Mouse (Mus musculus) spleen, postnatal 14 days (tissue): Measurements from ENCODE around the gene Ncan.

Experiments used
- DNase-seq, 2 experiments: peaks; one replicate each; pipeline ENCODE4 v3.0.0; 2021 to 2022; ENCODE audit warnings: low spot score in 2 of 2

The Ncan gene

DNA sequence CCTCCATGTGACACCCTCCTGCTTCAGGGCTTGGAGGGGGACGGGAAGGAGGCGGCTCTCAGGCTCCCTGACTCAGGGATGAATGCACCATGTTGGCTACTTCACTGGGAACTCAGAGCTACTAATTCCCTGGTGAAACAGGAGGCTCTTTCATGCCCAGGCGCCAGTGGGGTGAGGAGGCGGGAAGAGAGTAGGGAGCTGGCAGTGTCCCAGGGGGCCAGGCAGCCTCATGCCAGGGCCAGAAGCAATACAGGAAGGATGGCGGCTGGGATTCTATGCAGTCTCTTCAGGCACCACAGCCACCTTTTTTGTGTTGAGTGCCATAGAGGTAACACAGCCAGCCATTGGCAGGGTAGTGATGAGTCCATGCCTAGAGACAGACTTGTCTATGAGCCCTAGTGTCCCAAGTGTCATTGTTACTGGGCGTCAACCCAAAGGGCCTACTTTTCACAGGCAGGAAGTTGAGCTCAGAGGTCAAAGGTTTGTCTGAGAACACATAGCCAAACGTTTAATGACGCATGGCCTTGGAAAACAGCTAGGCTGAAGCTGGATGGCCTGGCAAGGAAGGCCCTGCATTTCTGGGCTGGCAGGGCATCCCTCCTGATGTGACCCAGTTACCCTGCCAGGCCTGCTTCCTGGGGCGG lies 8.8 kb upstream of the Ncan start:
- DNase-seq = no peak

DNA sequence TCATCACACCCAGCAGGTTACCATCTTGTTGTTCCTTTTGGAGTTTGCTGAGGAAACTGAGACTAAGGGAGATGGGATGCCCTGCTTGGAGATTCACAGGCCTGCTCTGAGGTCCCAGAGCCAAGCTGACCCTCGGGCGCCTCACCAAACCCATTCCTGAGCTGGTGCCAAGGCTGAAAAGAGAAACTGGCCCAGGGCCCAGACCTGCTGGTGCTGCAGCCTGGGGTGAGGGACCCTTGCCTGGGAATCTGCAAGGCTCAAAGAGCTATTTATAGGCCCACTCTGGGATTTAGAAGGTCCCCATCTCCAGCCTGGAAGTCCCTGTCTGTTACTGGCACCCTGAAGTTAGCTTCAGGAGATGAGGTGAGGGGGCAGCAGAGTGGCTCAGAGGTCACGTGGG lies 7.8 kb upstream of the Ncan start:
- DNase-seq = no peak

DNA sequence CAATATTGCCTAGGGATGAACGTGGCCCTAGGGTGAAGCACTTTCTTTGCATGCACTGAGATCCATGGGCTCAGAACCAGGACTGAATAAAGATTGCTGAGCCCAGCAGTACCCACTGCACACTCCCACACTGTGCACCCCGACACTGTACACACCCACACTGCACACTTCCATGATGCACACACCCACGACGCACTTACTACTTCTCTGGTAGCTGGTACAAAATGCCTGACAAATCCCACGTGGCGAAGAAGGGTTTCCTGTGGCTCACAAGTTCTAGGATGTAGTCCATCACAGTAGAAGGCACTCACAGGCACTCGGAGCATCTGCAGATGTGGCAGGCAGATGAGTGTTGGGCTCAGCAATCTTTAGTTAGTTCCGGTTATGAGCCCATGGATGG lies 4.3 kb upstream of the Ncan start:
- DNase-seq = no peak

DNA sequence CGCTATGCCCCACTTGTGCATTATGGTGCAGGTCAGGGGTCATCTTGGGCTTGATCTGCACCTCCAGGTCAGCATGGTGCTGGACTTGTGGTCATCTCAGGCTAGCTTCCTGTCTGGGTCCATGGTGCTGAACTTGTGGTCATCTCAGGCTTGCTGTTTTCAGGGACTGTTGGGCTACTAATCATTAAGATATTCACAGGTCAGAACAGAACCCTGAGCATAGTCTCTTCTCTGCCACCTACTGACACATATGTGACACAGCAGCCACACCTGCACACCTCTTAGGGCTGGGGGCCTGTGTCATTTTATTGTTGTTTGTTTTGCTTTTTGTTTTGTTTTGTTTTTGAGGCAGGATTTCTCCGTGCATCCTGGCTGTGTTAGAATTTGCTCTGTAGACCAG lies 2.2 kb upstream of the Ncan start:
- no peak for DNase-seq

DNA sequence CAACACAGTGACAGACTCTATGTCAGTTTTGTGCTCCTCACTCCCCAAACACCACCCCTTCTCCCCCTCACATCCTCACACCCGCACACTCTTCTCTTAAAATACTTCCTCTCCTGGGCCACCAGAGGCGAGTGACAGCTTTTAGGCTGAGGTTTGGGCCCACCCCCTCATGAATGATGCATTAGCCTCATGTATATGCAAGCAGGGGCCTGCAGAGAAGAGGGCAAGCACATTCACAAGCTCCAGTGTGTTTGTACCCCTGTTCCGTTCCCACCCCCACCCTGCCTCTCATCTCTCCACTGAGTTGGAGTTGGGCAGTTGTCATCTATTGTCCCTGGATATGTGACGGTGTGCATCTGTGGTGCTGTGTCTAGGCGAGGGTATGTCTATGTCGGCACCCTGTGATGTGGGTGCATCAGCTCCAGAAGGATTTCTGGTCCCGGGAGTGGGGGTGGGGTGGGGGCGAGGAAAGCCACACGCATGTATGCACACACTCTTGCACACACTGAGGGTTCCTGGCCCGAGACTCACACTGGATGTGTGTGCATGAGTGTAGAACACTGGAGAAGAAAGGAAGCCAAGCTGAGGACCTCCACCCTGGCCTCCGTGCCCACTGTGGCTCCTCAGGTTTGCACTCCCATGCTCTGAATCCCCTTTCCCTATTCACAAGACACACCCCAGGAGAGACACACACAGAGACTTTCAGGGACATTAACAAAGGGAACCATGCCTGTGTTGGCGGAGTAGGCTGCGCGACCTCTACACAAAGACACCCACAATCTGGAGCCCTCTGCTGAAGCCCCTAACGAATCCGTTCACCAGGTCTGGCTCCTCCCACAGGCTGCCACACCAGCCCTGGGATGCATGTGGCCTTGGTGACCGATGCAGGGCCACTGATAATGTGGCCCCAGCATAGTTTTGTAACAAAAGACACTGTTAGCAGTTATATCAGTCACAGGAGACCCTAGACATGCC lies 1.7 kb downstream of the Ncan start:
- no peak for DNase-seq

DNA sequence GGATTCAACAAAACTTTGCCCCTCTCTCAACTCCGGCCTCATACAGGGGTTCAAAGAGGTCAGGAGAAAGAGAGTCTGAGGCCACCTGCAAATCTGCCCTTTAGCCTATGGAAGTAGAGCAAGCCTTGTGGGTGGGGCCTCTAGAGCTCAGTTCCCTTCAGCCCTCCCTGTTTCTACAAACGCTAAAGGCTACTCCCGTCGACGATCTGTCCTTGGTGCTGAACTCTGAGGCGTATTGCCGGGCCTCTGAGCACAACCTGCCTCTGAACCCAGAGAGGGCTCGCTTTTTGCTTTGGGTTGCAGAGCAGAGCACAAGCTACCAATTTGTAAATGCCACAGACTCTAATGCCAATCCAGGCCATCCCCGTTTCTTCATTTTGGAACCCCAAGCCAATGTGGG lies 3.1 kb downstream of the Ncan start:
- DNase-seq = peak in 1 of 2 experiments; percentile 25

DNA sequence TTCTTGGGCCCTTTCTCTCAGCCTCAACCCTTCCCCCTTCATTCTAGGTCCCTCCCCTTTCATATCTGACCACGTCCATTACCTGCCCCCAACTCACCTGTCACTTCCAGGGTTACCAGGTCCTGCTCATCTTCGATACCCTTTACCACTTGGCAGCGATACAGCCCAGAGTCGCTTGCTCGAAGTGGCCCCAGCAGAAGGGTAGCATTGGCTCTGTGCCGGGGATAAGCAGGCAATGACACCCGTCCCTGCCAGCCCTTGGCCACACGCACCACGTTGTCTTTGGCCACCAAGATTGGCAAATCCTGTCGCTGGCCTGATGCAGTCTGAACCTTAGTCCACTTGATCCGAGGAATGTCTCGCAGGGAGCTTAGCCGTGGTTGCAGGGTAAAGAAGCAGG lies 5.8 kb downstream of the Ncan start:
- no peak for DNase-seq

DNA sequence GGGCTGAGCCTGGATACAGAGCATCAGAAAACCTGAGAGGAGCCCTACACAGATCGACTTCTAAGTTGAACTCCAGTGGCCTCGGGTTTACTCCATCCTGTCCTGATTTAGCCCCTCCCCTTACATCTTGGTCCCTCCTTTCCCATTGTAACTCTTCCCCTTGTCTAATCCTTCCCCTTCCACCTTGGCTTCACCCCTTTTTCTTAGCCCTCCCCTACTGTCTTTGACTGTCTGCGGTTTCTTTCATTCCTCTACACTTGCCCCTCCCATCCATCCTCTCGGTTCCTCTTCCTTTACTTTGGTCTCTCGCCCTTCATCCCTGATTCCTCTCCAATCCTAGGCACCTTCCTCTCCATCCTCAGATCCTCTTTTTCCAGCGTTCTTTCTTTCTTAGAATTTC lies 6.2 kb downstream of the Ncan start:
- DNase-seq = no peak

DNA sequence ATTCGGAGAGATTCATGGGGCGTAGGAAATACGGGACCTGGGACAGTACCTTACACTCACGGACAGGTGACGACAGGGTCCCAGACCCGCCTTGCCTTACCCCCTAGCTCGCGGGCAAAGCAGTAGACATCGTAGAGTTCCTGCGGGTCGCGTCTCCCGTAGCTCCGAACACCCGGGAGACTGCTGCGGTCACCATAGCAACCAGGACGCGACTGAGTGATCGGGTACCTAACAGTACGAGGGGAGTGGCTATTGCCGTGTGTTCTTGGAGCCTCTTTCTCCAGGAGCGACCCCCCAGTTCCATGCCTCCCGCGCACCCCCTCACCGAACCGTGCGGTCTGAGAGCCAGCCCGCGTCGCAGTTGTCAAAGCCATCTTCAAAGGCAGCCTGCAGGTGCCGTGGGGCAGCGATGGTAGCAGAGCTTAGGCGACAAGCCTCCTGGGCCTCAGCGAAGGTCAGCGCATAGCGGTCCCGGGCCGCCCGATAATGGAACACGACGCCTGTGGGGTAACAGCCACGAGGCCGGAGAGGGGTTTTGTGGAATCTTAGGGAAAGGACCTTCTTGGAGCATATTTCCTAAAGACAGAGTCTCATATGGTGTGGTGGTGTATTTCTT lies 8.2 kb downstream of the Ncan start:
- no peak for DNase-seq

DNA sequence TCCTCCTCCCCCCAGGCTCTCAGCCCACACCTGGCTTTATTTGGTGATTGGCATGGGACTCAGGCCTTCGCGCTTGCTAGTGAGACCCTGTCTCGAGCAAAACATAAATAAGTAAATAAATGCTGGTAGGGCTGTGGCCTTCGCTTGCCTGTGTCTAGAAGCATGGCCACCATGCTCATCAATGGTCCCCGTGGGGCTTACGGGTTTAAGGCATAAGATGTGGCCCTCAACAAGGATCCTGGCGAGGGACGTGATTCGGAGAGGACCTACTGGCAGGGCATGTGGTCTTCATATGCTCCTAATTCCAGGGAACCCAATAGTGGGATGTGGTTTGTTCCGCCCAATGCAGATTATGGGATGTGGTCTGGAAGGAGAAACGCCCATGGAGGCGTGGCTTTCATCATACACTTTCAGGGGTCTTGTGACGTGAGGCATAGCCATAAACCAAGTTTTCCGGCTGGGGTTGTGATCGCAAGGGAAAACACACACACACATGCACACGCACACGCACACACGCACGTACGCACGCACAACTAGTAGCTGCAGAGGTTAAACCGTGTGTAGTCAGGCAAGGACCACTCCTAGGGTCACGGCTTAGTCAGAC lies 9.4 kb downstream of the Ncan start:
- DNase-seq = no peak

DNA sequence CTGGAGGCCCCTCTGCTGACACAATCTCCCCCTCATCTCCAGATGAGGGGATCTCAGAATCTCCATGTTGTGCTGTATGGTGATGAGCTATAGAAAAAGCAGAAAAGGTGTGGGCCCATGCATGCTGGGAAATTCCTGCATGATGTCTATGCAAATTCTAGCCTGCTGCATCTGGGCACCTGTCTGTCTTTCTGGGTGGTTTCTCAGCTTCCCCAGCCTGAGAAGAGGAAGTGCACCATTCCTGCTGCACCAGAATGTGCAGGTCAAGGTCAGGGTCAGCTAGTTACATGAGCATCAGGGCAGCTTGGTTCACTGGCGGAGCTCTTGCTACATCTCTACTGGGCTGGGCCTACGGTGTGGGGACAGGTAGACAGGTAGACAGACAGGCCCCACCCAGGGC lies 10.2 kb downstream of the Ncan start:
- DNase-seq = no peak

DNA sequence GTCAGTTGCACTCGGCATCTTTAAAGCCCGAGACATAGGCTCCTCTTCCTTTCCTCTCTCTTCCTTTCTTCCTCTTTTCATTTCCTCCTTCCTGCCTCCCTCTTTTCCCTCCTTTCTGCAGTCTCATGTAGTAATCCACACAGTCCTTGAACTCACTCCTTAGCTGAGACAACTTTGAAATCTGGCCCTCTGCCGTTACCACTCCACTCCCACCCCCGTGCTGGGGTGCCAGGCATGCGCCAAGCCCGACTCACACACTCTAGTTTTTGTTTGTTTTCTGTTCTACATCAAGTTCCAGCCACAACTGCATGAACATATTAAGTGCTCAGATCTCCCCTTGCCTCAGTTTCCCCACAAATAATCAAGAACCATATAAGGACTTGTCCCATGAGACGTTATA lies 15.8 kb downstream of the Ncan start:
- no peak for DNase-seq

DNA sequence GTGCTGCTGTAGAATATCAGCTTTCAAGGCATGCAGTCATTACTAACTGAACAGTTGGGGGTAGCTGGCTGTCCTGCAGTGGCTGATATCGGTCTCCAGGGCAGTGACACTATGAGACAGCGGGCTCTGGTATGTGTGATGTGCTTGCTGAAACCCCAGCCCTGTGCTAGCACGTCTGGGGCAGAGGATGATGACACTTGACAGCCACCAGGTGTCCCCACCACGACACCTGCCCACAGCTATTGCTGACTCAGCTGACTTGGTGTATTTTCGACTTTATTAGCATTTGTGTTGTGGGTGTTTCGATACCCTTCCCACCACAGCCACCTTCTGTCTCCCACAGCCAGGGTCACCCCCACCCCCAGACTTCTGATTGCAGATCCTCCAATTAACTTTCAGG lies 16.2 kb downstream of the Ncan start:
- DNase-seq = peak; percentile 21 to 35

DNA sequence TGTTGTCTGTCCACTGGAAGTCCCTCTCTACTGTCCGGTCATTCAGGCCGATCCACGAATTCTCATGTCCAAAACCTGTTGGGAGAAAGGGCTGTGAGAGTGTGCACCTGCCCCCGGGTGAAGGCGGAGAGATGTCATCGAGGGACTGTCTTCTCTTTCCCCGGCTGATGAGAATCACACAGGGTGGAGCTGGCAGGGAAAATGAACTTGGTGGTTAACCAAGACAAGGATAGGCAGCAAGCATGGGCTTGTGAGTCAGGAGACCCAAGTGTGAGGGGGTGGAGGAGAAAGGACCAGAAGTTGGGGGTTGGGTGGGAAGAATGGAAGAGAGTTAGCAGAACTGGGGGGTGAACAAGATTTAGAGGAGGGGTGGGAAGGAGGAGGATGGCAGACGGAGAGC lies 20.4 kb downstream of the Ncan start:
- no peak for DNase-seq

DNA sequence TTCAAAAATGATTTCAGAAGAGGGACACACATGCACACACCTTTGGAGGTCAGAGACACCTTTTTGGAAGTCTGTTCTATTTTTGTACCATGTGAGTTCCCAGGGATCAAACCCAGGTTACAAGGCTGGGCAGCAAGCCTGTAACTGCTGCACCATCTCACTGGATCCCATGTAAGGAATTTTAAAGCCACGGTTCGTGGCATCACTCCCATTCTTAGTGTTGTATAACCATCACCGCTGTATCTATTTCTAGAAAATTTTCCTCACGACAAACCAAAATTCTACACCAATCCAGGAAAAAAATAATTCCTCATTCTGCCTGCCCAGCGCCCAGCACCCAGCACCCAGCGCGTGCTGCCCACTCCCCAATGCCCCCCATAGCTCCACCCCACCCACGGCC lies 21.4 kb downstream of the Ncan start:
- DNase-seq = no peak

DNA sequence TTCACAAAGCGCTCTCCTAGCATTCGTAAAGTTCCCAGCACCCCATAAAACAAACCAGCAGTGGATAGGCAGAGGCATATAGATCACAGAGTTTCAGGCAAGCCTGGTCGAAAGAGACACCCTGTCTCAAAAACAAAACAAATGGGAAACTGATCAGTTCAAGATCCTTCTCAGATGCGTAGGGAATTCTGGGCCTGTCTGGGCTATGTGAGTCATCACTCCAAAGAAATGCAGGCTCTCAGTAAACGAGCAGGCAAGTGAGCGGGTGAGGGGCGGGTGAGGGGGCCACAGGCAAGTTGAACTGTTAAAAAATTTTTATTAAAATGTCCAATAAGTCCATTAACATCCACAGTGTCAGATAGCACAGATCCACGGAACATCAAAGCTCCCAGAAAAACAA lies 27.9 kb downstream of the Ncan start:
- no peak for DNase-seq

DNA sequence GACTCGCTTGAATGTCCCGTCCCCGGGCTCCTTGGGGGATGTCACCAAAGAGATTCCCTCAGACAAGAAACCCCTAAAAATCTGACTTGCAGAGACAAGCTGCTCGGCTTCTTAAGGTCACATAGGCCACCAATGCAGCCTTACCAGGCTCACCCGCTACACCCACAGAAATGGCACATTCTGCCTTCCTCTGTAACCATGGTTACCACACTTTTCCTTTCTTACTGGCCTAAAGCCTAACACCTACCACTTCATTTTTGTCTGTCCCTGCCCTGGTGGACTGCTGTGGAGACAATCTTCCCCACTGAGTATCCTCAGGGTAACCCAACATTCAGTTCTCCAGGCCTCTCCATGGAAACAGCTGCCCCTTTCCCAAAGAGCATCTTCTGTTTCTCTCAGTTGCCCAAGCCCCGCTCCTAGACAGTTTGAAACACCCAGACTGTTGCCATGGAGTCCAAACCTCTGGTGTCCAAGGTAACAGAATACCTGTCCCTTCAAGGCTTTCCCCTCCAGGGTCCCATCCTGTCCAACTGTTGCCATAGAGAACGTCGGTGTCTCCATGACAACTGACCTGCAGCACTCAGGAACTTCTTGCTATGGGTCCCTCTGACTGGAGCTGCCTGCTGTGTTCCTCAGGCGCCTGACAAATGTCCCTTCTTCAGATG lies 31.2 kb downstream of the Ncan start:
- DNase-seq = no peak

DNA sequence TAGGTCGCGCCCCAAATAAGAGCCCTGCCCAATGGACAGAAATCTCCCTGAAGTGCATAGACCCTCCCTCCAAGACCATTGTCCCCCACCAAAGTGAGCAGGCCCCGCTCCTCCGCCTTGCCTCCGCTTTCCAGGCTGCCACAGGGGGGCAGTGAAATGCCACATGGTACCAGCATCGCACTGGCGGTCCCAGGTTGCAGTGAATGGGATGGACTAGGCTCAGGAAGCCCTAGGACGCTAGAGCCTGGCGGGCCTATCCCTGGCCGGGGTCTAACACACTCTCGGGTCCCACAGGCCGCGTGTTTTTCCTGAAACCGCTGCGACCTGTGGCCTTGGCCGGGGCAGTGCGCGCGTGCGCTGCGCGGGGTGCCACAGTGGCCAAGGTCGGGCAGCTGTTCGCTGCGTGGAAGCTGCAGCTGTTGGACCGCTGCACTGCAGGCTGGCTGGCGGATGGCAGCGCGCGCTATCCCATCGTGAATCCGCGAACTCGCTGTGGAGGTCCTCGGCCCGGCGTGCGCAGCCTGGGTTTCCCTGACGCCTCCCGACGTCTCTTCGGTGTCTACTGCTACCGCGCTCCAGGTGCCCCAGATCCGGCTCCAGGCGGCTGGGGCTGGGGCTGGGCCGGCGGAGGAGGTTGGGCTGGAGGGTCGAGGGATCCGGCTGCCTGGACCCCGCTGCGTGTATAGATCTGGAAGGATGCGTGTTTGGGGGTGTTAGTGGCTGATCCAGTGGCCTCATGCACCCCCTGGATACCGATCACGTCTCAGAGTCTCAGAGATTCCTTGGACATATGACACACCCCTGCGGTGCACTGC lies 32.6 kb downstream of the Ncan start:
- DNase-seq = peak in 1 of 2 experiments; percentile 19

DNA sequence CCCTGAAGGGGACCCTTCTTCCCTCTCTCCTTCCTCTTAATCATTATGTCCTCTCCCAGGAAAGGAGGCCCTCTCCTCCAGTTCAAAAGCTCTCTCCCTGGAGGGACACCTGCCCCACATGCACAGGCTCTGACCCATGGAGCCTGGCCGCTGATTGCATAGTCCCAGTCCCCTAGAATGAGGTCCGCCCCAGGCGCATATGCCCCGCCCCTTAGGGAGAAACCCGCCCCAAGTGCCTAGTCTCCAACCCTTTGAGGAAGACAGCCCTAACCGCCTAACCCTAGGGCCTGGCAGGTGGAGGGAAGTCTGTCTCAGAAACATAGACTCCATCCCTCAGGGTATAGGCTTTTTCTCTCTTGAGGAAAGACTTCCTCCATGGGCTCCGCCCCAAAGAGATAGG lies 33.4 kb downstream of the Ncan start:
- no peak for DNase-seq

DNA sequence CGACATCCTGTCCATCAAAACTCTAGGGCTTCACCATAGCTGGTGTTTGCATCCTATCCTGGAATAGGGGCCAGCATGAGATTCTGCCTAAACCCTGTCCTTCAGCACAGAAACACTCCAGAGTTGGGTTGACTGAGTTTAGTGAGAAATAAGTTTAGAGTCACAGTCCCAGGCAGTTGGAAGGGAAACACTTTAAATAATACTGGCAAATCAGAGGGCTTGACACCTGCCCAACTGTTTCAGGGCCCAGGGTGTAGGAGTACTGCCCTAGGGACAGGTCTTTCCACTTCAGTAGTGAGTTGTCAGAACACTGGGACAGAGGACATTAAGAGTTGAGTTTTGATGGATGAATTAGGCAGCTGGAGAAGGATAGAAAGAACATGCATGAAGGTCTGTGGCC lies 34.5 kb downstream of the Ncan start:
- DNase-seq = no peak
